Mouse (Mus musculus) left cerebral cortex, postnatal 36 days (tissue): Measurements from ENCODE around the gene Tekt3. TPM values are rescaled to one million over a fixed set of nuclear protein-coding genes. Genes with fewer than 3 reads are reported as not detected.

Source experiments
- DNase-seq, 2 experiments: peaks; one replicate each; pipeline ENCODE4 v3.0.0; 2021 to 2022; ENCODE audit warnings: low spot score in 2 of 2, mixed read lengths in 1 of 2
- intact Hi-C: fragments of 180-260 bp; cut with DNase I; formaldehyde crosslinking; loops from one replicate; pipeline ENCODE4 v1.15.1; 2025
- total RNA-seq, 2 experiments: library from RNA; stranded (reverse); gene quantifications; 2 replicates each; pipeline ENCODE4 v1.2.3; 2021

The Tekt3 gene
- total RNA-seq, 2 experiments from 2014 or later: not detected

DNA sequence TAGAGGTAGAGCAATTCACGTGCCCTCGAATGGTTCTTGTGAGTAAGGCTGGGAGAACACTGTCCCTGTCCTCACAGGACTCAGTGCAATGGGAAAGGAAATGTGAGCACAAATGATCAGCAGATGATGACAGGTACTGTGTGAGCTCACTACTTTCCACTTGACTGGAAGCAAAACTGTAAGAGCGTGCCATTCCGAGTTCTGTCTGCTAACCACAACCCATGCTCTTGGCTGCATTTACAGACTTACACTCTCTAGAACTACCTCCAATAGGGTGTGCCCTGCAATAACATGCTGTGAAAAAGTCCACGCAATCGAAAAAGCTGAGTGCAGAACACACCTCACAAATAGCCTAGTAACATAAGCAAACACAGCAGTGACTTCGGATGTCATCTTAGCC is 5.9 kb upstream of the Tekt3 start:
- no peak for DNase-seq
- intact Hi-C loops: no loop called here

DNA sequence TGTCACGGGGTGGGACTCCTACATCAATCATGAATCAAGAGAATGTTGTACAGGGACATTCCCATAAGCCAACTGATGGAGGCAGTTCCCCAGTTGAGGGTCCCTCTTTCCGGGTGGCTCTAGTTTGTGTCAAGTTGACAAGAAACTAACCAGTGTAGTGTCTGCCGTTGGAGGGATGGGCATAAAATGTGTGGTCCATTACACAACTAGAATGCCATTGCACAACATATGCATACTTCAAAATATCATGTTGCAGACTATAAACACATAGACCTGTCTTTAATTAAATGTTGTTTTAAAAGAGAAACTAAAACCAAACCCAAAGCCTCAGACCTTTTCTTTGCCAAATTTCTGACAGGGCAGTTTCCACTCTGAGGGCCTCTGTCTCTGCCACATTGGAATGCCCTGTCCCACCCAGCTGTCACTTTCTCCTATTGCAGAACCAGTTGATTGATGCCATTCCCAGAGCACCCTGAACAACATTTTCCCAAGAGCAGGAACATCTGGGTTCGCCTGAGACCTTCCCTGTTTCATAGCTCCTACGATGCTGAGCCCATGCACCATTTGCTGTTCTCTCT is 3.0 kb upstream of the Tekt3 start:
- intact Hi-C loops: no loop called here
- DNase-seq: no peak

DNA sequence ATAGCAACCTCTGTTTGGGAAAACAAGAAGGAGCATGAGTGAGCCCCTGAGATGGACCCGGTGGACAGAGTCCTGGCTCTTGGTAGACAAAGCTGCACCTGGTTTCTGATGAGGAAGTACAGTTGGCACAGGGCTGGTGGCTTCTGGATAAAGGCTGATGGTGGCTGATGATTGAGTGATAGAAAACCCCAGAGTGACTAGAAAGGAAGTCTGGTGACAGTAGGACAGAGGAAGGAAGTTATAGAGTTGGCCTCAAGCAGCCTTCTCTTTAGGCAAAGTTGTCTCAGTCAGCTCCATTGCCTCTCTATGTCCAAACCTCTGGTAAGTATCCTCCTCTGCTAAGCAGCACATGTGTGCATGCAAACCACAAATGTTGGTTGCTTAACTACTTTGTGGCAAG is 1.5 kb upstream of the Tekt3 start:
- DNase-seq: no peak
- intact Hi-C loops: no loop called here

DNA sequence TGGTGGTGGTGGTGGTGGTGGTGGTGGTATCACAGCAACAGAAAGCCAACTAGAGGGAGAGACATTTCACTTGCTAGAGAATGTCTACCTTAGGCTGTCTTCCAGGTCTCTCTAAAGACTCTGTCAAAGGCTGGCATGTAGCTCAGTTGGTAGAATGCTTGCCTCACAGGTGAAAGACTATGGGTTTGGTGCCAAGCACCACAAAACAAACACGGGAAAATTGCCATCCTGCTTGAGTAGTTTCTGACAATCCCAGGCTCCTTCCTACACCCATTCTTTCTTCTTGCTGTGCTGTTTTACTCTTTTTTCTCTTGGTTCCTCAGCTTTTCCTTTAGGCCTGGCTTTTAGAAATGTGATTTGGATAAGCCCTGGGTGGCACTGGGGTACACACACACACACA is 5.1 kb downstream of the Tekt3 start:
- DNase-seq: no peak
- intact Hi-C loops: no loop called here

DNA sequence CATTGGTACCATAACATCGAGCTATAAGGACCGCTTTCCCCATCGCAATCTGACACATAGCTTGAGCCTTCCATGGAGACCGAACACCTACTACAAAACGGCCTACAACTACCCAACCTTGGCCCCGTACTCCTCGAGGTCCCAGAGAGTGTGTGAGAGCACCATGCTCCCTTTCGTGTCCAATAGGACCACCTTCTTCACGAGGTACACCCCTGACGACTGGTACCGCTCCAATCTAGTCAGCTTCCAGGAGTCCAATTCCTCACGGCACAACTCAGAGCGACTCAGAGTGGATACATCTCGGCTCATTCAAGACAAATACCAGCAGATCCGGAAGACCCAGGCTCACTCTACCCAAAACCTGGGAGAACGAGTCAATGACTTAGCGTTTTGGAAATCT is 8.6 kb downstream of the Tekt3 start:
- intact Hi-C loops: no loop called here
- no peak for DNase-seq

DNA sequence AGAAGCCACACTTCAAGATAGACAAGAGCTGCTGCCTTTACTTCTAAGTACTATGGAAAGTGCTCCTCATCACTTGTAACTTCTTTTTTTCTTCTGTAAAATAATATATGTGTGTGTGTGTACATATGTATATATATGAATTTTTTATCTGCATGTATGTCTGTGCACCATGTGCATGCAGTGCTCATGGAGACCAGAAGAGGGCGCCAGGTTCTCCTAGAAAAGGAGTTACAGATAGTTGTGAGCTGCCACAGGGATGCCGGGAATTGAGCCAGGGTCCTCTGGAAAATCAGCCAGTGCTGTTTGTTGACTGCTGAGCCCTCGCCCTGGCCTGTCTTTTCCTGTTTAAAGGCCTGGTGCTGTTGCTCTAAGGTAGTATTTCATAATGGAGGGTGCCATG is 23.1 kb downstream of the Tekt3 start:
- DNase-seq: no peak
- intact Hi-C loops: no loop called here

DNA sequence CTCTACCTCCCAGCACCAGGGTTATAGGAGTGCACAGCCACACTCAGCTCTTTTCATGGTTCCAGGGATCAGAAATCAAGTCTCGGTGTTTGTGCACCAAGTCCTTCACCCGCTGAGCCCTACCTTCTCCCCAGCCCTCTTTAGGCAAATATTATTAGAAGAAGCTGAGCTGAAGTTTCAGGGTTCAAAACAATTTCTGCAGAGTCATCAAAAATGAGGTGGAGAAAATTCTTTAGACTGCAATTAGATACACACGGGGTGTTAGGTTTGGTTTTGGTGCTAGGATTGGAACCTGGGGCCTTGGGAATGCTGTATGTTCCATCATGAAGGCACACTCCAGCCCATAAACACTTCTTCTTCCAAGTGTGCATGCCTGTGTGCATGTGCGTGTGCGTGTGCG is 27.2 kb downstream of the Tekt3 start:
- DNase-seq: no peak
- intact Hi-C loops: no loop called here

DNA sequence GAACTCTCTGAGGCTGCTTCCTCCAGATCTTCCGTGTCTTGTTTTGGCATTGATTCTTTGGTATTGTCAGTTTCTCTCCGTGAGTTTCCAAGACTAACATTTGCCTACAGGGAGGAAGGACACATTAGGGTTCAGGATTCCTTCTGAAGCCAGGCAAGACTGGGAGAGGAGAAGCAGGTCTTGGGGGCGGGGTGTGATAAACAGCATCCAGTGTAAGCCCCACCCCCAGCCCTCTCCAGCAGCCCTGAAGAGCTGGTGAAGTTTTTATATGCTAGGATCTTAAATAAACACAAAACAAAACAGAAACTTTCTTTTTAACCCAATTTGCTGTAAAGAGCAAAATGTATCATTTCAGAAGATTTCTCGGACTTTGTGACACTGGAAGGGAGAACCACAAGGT is 28.8 kb downstream of the Tekt3 start:
- intact Hi-C loops: no loop called here

DNA sequence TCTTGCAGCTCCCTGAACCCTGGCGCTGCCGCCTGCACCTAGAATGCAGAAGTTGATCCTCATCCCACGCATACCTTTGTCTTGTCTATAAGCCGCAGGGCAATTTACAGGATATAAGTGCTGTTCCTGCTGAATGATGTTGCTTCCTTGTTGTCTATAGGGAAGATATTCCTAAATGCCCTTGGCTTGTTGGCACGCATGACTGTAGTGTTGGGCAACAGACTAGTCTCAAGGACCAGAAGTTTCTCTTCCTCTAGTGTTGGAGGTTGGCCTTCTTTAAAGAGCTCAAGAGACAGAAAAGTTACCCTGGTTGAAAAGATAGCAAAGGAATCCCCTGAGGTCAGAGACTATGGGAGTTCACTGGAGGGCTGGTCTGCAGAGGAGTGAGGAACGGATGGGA is 29.5 kb downstream of the Tekt3 start:
- intact Hi-C loops: no loop called here
- DNase-seq: no peak

More for the DNA sequence above, 28.8 kb downstream of the Tekt3 start:
- DNase-seq: no peak

DNA sequence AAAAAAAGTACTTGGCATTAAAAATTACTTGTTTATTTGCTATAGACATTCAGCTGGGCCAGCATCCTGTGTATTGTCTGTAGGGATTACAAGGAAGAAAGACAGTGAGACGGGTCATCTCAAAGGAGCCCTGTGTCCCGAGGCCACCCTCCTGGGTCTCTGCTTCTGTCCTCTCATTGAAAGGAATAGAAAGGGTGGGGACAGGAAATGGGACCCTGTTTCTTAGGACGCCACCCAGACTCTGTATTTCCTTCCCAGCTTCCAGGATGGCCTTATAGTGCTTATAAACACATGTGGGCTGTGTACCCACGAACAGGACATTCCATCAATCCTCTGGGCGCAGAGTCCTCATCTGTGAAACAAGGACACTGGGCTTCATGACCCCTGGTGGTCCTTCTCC is 30.8 kb downstream of the Tekt3 start:
- intact Hi-C loops: no loop called here

DNA sequence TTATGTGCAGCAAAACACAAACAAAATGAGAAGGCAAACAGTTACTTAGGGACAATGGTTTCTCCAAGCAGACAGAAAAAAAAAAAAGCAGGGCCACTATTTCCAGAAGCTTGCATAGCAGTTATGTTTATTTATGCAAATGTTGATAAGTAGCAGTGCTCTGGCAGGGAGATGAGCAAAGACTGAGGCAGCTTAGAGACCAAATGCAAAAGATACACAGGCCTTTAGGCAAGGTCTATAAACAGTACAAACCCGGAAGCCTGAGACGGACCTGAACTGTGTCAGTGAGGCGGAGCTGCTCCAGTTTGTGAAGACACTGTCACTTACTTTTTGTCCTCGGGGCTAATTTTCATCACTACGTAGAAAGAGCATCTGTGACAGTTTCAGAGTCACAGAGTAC is 32.1 kb downstream of the Tekt3 start:
- DNase-seq: no peak
- intact Hi-C loops: no loop called here

More for the DNA sequence above, 30.8 kb downstream of the Tekt3 start:
- DNase-seq: no peak

DNA sequence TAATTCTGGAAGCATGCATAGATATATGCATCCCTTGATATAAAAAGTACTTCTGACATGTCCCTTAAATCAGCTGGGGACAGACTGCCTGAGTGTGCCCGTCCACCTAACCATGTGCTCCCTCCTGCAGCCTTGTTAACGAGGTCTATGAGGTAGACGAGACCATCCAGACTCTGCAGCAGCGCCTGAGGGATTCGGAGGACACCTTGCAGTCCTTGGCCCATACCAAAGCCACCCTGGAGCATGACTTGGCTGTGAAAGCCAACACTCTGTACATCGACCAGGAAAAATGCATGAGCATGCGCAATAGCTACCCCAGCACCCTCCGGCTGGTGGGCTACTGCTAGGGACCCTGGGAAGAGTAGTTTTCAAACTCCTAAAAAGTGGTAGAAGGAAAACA is 33.0 kb downstream of the Tekt3 start:
- intact Hi-C loops: no loop called here
- no peak for DNase-seq

DNA sequence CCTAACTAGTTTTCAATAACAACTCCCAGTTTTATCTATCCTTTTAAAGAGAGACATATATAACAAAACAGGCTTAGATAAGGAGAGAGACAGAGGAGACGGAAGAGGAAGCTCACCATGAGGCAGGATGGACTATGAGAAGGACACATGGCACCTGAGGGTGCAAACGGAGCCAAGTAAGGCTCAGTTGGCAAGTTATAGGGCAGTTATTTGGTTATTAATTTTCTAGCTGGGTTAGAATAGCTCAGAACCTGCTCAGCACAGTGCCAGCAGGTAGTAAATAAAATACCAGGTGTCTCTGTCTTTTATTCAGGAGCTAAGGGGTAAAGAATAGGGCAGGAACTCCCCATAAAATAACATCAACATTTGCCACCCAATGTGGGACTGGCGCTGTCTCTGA is 36.6 kb downstream of the Tekt3 start:
- DNase-seq: no peak
- intact Hi-C loops: no loop called here

DNA sequence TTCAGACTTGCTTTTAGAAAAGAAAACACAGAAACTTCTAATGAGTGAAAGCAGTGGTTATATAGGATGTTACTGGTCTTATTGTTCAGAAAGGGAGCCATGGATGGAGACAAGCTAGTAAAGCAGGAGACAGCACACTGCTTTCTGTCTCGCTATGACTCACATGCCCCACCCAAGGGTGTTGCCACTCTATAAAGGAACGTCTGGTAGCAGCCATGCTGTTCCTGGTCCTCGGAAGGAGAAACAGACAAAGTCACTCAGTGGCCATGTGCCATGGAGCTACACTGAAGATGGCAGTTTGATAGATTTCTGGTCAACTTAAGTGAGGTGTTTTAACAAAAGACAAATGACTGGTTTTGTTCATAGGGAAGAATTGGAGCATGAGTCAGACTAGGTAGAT is 37.9 kb downstream of the Tekt3 start:
- intact Hi-C loops: no loop called here
- no peak for DNase-seq

DNA sequence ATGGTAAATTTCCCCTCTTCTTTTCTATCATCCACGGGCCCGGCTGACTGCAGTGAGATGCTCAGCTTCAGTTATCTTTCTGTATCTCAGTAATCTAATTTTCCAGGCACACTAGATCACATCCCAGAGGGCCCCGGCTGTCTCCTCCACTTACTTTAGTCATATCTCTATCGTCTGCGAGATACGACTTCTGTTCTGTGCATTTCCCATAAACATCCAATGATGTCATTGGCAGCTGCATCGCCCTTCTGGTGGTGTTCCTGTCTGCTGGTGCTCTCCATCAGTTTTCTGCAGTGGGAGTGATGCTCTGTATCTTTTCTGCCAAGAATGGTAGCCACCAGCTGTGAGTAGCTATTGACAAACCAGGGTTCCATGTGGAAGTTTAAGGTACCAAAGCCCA is 41.8 kb downstream of the Tekt3 start:
- intact Hi-C loops: no loop called here
- DNase-seq: peak in 1 of 2 experiments; percentile 6

DNA sequence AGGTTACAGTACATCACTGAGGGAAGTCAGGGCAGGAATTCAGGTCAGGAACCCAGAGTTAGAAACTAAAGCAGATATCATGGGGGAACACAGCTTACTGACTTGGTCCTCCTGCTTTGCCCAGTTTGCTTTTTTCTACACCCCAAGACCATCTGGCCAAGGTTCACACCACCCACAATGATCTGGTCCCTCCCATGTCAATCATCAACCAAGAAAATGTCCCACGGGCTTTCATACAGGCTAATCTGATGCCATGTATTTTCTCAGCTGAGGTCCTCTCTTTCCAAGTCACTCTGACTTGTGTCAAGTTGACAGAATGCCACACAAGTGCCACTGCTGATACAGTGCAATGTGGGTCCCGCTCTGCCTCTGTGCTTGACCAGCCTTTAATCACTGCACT is 42.6 kb downstream of the Tekt3 start:
- intact Hi-C loops: no loop called here

DNA sequence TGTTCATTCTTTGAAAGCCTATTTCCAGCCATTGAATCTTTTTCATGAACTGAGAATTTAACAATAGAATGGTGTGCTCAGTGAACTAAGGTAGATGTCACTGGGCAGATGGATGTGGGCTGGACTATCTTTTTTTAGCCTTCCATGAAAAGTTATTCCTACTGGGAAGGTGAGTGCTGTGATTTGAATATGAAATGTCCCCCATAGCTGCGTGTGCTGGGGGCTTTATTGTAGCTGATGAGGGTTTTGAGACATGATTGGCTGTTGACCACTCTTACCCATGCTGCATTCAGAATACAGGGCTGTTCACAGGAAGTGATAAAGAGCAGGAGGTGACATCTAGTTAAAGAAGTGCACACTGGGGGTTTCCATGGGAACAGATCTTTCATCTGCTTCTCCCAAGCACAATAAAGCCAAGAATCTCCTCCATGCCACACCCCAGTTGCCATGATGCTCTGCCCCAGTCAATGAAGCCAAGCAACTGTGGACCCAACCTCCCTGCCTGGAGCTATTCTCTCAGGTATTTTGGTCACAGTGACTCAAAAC is 47.8 kb downstream of the Tekt3 start:
- no peak for DNase-seq
- intact Hi-C loops: no loop called here

More for the DNA sequence above, 42.6 kb downstream of the Tekt3 start:
- DNase-seq: no peak

DNA sequence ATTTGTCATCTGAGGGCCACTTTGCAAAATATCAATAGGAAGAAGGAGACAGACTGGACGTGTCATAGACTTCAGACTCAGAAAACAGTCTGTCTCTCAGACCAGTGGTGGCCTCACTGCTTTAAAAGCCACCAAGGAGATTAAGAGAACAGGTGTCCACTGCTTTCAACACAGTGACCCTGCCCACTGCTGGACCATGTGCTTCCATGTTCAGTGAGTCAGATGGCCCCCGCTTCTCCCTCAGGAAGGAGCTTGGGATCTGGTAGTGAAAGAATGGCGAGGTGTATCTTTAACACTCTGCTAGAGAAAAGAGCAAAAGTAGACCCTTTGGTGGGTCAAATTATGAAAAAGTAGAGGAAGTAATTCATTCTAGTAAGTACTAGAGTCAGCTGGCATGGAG is 48.9 kb downstream of the Tekt3 start:
- DNase-seq: no peak
- intact Hi-C loops: no loop called here

DNA sequence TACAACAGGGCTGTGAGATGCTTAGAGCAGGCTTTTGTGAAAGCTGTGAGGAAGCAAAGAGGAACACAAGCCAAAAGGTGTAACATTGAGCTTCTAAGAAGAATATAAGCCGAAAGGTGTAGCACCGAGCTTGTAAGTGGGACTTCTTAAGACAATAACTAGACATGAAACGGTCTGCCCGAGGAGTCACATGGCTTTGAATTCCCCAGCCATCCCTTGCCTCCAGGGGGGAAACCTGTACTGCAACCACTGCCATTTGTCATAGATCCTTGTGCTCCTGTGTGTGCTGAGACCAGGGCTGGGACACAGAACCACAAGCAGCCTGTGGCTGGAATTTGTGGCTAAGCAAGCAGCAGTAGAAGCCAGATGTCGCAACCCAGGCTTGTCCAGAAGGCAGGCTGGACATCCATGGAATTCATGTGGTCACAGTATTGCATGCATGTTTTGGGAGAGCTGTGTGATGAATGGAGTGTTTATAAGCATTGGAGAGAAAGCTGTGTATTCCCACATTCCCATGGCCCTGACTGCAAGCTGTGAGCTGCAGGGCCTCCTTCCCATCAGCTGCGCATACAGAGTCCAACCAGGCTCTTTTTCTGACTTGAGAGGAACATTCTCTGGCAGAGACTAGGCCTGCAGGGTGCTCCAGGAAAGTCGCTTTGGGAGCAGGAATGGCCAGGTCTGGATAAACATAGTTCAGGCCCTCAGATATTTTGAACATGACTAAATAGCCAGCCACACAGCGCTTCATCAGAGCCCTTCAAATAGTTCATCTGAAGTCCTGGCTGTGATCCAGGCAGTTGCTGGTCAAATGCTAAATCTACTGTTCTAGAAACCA is 53.6 kb downstream of the Tekt3 start:
- intact Hi-C loops: no loop called here
- DNase-seq: no peak

DNA sequence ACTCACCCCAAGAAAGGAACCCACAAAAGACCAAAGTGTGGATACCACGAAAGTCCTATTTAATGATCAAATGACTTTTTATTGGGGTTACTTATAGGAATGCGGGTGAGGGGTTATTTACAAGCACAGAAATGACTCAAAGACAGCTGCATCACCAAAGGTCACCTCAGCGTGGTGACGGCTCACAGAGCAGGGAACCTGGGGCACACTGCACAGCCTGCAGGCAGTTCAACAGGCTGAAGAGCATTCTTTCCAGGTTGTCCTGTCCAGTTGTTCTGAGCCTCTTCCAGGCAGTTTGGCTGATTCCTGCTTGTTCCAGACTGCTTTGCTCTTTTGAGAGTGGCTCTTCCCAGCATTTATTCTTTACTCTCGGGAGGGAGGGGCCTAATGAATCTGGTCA is 55.2 kb downstream of the Tekt3 start:
- DNase-seq: no peak
- intact Hi-C loops: no loop called here

DNA sequence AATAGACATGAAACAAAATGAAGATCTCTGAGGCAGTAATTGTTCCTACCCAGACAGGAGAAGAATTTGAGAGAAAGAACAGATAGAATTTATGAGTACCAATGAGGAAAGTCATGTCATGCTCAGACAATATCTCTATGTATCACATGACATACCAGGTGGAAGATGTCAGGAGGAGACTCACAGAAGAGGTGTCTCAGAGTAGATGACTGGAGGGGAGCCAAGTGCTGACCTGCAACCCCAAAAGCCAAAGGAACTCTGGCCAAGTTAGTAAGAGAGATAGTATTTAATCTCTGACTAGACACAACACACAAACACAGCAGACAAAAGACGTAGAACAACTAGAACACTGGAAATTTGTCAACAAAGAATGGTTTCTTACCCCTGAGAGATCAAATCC is 55.8 kb downstream of the Tekt3 start:
- no peak for DNase-seq
- intact Hi-C loops: no loop called here
